Mouse (Mus musculus) embryonic facial prominence, embryonic 13.5 days (tissue): ENCODE measurements around the gene Anxa7. TPM values are rescaled to one million over a fixed set of nuclear protein-coding genes. Genes with fewer than 3 reads are reported as not detected.
A peak's percentile ranks its signal among the peaks of the same experiment; 100 is the strongest.

Experiments used
- ATAC-seq: fragments of 200-750 bp; cut with Nextera tagmentation; 2 replicates; pipeline ENCODE4 v1.8.0; 2017; ENCODE audit warnings: low read depth; ENCODE audit not compliant: insufficient number of reproducible peaks, insufficient read depth, low FRiP score, low TSS enrichment
- H3K27ac ChIP-seq: fragments of 300-500 bp; sonication (generic); 2 replicates; pipeline ENCODE4 v1.5.1; 2015; ENCODE audit warnings: moderate library complexity, mild to moderate bottlenecking, inconsistent platforms
- H3K27me3 ChIP-seq: fragments of 300-500 bp; sonication (generic); 2 replicates; pipeline ENCODE4 v1.6.1; 2015; ENCODE audit warnings: mild to moderate bottlenecking, inconsistent platforms
- H3K36me3 ChIP-seq: fragments of 300-500 bp; sonication (generic); 2 replicates; pipeline ENCODE4 v1.6.1; 2015; ENCODE audit warnings: mild to moderate bottlenecking, inconsistent platforms
- H3K4me1 ChIP-seq: fragments of 300-500 bp; sonication (generic); 2 replicates; pipeline ENCODE4 v1.6.1; 2015; ENCODE audit warnings: inconsistent platforms
- H3K4me2 ChIP-seq: fragments of 300-500 bp; sonication (generic); 2 replicates; pipeline ENCODE4 v1.6.1; 2015; ENCODE audit warnings: moderate library complexity, mild to moderate bottlenecking, inconsistent platforms
- H3K4me3 ChIP-seq: fragments of 300-500 bp; sonication (generic); 2 replicates; pipeline ENCODE4 v1.5.1; 2015; ENCODE audit warnings: mild to moderate bottlenecking, inconsistent platforms
- H3K9ac ChIP-seq: fragments of 300-500 bp; sonication (generic); 2 replicates; pipeline ENCODE4 v1.6.1; 2015; ENCODE audit warnings: mild to moderate bottlenecking, inconsistent platforms
- H3K9me3 ChIP-seq: fragments of 300-500 bp; sonication (generic); 2 replicates; pipeline ENCODE4 v1.6.1; 2016; ENCODE audit warnings: inconsistent platforms
- WGBS: fragments of 180-500 bp; shearing (Covaris S2); methylation state at CpG from one replicate; pipeline ENCODE4 v1.1.7; 2015; ENCODE audit warnings: mixed read lengths; 5-methylcytosine and 5-hydroxymethylcytosine counted together
- polyA plus RNA-seq: library from polyadenylated mRNA; unstranded; fragments of >200 nt; fragmentation: Nextera tagmentation; extraction: Ambion mirVana; gene quantifications from 2 replicates; pipeline ENCODE4 v1.2.1, GENCODE M21; 2015

Anxa7 gene
- polyA plus RNA-seq = 39.5 and 42.0 TPM in 2 replicates

DNA sequence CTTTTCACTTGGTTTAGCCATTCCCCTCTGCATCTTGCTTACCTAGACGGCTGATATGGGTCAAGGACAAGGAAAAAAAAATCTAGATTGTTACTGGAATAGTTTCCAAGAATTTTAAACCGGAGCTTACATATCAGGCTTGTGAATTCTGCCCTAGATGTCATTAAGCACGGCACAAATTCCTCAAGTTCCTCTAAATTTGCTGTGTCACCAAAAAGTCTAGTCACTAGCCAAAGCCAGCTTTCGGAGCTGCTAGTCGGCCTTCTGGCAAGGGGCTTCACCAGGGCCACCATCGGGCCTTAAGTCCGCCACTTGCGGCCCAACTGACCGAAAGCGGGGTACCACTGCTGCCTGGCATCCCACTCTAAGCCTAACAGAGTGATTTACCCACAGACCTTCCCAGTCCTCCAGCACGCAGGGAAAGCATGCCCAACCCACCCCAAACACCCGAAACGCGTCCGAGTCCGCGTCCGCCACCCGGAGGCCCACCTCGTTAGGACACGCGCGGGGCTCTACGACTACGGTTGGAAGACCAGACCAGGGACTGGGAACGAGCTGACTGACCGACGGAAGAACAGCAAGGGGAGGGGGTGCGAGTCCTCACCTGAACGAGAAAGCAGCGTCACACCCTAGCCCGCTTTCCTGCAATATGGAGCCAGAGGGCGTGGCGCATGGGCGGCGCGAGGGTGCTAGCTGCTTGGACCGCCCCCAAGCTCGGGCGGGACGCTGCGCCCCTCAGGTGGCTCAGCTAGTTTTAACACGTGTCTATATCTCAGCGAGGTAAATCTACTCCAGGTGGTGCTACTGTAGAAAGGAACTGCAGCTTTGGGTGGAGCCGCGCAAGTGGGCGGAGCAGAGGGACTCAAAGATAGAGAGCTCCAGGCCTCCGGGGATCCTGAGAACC lies at the start of gene Anxa7:
Anxa7 (minus strand) TSS at position 843 of the 904 bp plus-strand sequence.
- Histone ChIP-seq H3K4me2 (peak within 1 kb of the TSS; percentile 77), H3K4me1 (peaks cover 25% of the 10 kb centered on the region), H3K27ac (peak within 1 kb of the TSS; percentile 68), H3K9ac (peak within 1 kb of the TSS; percentile 81), H3K36me3 (peaks cover 12% of the 10 kb centered on the region), H3K27me3 (no peaks in the 10 kb centered on the region), H3K9me3 (no peaks in the 10 kb centered on the region), H3K4me3 (peak within 1 kb of the TSS; percentile 76)
- peak; percentile 88 for ATAC-seq
- WGBS = under 1% methylated on average over 48 of the region's 48 CpGs

DNA sequence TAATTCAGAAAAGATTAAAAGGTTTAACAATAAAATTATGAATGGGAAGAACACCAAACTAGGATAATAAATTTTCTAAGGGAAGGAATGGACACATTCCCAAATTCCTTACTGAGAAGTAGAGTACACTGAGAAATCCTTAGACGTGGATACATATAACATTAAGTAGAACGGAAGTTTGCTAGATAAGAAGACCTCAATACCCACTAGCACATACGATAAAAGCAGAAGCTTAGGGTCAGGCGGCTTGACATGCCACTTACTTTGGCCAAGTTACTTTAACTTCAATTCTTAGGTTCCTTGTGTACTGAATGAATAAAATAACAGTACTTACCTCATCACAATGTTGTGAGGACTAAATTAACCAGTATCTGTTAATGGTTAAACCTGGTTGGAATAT lies 49.7 kb upstream of the Anxa7 start:
- no peaks in the 10 kb centered on the region for H3K27me3 ChIP-seq
- 92% methylated on average over 4 of the region's 4 CpGs for WGBS
- H3K4me2 ChIP-seq = no peak overlapping the region
- 0 out of 2 replicates have a peak, but pooled peaks cover 2% of the 10 kb centered on the region for H3K36me3 ChIP-seq
- H3K27ac ChIP-seq = no peak overlapping the region
- H3K4me1 ChIP-seq = no peaks in the 10 kb centered on the region
- H3K4me3 ChIP-seq = no peak overlapping the region
- no peak overlapping the region for H3K9ac ChIP-seq
- no peaks in the 10 kb centered on the region for H3K9me3 ChIP-seq
- ATAC-seq = no peak

DNA sequence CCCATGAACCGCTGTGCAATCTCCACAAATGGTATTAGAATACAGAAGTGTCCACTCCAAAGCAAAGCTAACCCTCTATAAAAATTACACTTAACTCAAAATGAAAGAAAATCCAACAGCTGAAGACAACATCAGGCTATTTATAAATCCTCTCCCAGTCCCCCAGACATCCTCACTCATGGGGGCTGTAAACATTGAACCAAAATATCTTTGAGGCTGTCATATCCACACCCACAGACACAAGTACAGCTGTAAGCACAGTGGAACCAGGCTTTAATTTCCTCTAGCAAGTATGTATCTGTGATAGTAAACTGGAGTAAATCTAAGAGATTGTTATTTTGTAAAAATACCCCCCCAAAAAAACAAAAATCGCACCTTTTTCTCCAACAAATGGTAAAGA lies 40.2 kb upstream of the Anxa7 start:
- Histone ChIP-seq H3K36me3 (peaks cover 42% of the 10 kb centered on the region), H3K4me3 (no peak overlapping the region), H3K4me1 (no peaks in the 10 kb centered on the region), H3K9me3 (no peaks in the 10 kb centered on the region), H3K27ac (no peak overlapping the region), H3K9ac (no peak overlapping the region), H3K4me2 (no peak overlapping the region), H3K27me3 (no peaks in the 10 kb centered on the region)
- no peak for ATAC-seq
- 96% methylated on average over 2 of the region's 2 CpGs for WGBS

DNA sequence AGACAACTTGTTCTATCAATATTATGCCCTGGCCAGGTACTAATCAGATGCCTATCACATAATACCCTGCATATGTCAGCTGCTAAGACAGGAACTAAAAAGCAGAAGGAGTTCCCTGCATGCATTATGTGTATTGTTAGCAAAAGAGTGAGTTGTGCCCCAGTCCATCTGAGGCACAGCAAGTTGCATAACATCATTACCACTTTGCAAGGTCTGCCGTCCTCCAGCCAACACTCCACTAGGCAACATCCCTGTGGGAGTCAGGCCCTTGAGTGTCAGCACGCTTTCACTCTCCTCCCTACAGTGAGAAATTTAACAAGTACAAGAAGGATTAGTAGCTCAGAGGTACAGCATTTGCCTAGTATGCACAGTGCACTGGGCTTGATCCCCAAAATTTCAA lies 28.5 kb upstream of the Anxa7 start:
- H3K9ac ChIP-seq = no peak overlapping the region
- H3K4me2 ChIP-seq = no peak overlapping the region
- peaks cover 22% of the 10 kb centered on the region for H3K36me3 ChIP-seq
- 76% methylated on average over 2 of the region's 2 CpGs for WGBS
- H3K4me3 ChIP-seq = no peak overlapping the region
- H3K9me3 ChIP-seq = no peaks in the 10 kb centered on the region
- no peak for ATAC-seq
- no peak overlapping the region for H3K27ac ChIP-seq
- no peaks in the 10 kb centered on the region for H3K27me3 ChIP-seq
- no peaks in the 10 kb centered on the region for H3K4me1 ChIP-seq

DNA sequence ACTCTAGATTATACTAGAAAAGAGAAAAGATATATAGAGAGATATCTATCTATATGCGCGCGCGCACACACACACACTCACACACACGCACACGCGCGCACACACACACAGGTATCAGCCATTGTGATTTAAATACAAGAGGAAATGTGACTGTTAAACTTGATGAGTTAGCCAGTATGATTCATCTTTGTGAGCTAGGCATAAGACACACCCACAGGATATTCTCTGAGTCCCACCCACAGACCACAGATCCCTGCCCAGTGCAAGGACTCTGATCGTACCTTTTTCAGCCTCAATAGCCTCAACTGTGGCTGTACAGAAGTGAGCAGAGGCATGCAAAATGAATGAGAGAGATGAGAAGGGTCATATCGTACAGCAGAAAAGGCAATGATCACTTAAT lies 23.0 kb upstream of the Anxa7 start:
- no peak overlapping the region for H3K4me3 ChIP-seq
- peaks cover 33% of the 10 kb centered on the region for H3K36me3 ChIP-seq
- ATAC-seq = no peak
- H3K27me3 ChIP-seq = no peaks in the 10 kb centered on the region
- H3K9ac ChIP-seq = no peak overlapping the region
- 95% methylated on average over 10 of the region's 10 CpGs for WGBS
- H3K27ac ChIP-seq = no peak overlapping the region
- no peak overlapping the region for H3K4me2 ChIP-seq
- H3K4me1 ChIP-seq = 0 out of 2 replicates have a peak, but pooled peaks cover 3% of the 10 kb centered on the region
- no peaks in the 10 kb centered on the region for H3K9me3 ChIP-seq

DNA sequence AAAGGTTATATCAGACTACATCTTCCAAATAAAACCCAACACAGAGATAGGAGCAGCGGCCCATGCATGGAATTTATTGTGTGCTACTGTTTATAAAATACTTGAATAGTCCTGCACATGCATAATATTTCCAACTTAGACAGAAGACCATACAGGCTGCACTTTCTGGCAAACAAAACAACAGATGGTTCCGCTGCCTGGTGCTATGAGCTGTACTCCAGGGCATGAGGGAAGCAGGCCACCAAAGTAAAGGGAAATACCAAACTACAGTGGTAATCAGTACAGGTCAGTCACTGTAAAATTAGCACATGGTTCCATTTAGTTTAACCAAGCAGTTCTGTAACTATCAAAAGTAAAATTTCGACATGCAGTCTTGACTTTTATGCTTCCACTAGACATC lies 20.0 kb upstream of the Anxa7 start:
- H3K4me2 ChIP-seq = no peak overlapping the region
- 41% methylated on average over 3 of the region's 3 CpGs for WGBS
- 0 out of 2 replicates have a peak, but pooled peaks cover 3% of the 10 kb centered on the region for H3K4me1 ChIP-seq
- no peak overlapping the region for H3K27ac ChIP-seq
- no peaks in the 10 kb centered on the region for H3K27me3 ChIP-seq
- no peak overlapping the region for H3K4me3 ChIP-seq
- no peaks in the 10 kb centered on the region for H3K9me3 ChIP-seq
- H3K9ac ChIP-seq = no peak overlapping the region
- no peak for ATAC-seq
- peaks cover 45% of the 10 kb centered on the region for H3K36me3 ChIP-seq

DNA sequence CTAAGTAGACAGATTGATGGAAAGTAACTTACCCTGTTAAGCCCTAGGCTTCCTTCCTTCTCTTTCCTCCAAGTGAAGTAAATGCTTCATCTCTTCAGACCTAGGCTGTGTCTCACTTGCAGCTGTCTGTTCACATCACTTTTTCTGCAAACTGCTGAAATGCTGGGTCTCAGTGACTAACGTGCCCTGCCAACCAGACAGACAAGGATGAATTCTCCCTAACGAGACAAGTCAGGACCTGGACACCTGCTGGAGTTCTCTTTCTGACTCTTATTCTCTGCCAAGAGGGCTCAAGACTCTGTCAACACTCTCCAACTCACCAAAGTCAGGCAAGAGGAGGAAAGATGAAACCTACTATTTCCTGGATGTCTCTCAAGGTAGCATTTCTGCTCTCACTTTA lies 16.7 kb upstream of the Anxa7 start, which contains the start of gene Mss51:
Mss51 (minus strand) TSS at position 299 of the 400 bp plus-strand sequence.
- WGBS = 70% methylated on average over 2 of the region's 2 CpGs
- no peak for ATAC-seq
- no peak within 1 kb of the TSS for H3K27ac ChIP-seq
- no peak within 1 kb of the TSS for H3K4me3 ChIP-seq
- 0 out of 2 replicates have a peak, but pooled peaks cover 3% of the 10 kb centered on the region for H3K4me1 ChIP-seq
- no peak within 1 kb of the TSS for H3K9ac ChIP-seq
- no peaks in the 10 kb centered on the region for H3K9me3 ChIP-seq
- H3K27me3 ChIP-seq = no peaks in the 10 kb centered on the region
- no peak within 1 kb of the TSS for H3K4me2 ChIP-seq
- peaks cover 47% of the 10 kb centered on the region for H3K36me3 ChIP-seq

DNA sequence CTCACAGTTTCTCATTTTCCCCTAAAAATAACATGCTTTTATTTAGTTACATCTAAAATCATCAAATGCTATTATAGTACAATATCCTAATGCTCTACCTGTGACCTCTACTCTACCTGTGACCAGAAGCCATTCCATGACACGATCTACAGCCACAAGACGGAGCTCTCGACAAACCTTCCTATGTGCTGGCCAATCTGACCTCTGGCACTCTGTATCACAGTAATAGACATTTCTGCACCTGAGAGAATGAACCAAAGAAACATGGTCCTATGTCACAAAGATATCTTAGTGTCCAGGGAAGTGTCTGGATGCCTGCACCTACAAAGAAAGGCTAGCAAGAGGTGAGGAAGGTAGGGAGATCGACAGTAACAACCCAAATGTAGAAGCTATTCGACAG lies 6.1 kb upstream of the Anxa7 start:
- Histone ChIP-seq H3K9ac (no peak overlapping the region), H3K36me3 (peaks cover 40% of the 10 kb centered on the region), H3K4me1 (no peaks in the 10 kb centered on the region), H3K4me3 (no peak overlapping the region), H3K9me3 (no peaks in the 10 kb centered on the region), H3K27me3 (no peaks in the 10 kb centered on the region), H3K27ac (no peak overlapping the region), H3K4me2 (no peak overlapping the region)
- ATAC-seq = no peak
- 98% methylated on average over 5 of the region's 5 CpGs for whole genome bisulfite sequencing

DNA sequence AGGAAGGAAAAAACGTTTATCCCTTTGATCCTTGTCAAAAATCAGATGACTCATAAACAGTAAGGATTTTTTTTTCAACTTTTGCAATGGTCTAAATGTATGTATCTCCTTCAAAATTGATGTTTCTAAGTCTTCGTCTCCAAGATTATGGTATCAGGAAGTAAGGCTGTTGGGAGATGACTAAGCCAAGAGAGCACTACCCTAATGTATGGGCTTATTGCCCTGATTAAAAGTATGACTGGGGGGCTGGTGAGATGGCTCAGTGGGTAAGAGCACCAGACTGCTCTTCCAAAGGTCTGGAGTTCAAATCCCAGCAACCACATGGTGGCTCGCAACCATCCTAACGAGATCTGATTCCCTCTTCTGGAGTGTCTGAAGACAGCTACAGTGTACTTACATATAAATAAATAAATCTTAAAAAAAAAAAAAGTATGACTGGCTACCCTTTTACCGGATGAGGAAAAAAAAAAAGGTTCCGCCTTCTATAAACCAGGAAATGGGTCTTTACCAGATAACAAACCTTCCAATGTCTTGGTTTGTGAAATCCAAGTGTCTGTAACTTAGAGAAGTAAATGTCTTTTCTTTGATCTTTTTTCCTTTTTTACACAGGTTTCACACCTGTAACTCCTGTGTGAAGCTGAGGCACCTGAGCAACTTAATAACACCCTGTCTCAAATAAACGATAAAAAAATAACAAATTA lies 2.3 kb upstream of the Anxa7 start:
- ATAC-seq = no peak
- 87% methylated on average over 7 of the region's 7 CpGs for WGBS
- H3K4me1 ChIP-seq = peaks cover 18% of the 10 kb centered on the region

DNA sequence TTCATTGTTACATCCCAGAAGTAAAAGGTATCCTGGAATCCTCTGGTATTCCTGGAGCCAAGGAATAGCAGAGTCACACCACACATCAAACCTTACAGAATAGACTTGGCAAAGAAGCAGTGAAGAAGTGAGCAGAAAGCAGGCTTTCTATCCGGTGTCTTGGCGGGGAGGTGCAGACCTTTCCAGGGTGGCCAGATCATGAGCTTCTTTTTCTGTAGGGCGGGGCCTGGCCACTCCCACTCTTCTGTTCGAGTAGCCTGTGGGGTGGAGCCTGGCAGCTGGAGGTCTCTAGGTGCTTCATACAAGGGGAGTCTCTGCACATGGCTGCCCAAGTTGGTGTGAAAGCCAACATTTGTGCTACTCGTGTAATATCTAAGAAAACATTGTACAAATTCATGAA lies 1.3 kb upstream of the Anxa7 start:
- no peak overlapping the region for H3K4me3 ChIP-seq
- WGBS = 24% methylated on average over 5 of the region's 5 CpGs
- peaks cover 22% of the 10 kb centered on the region for H3K4me1 ChIP-seq
- H3K9ac ChIP-seq = no peak overlapping the region
- no peak overlapping the region for H3K4me2 ChIP-seq
- no peaks in the 10 kb centered on the region for H3K9me3 ChIP-seq
- no peaks in the 10 kb centered on the region for H3K27me3 ChIP-seq
- H3K27ac ChIP-seq = no peak overlapping the region
- H3K36me3 ChIP-seq = peaks cover 21% of the 10 kb centered on the region
- no peak for ATAC-seq

More for the DNA sequence above, 2.3 kb upstream of the Anxa7 start:
- no peak overlapping the region for H3K9ac ChIP-seq
- H3K4me2 ChIP-seq = no peak overlapping the region
- no peaks in the 10 kb centered on the region for H3K9me3 ChIP-seq
- no peak overlapping the region for H3K27ac ChIP-seq
- peaks cover 27% of the 10 kb centered on the region for H3K36me3 ChIP-seq
- H3K4me3 ChIP-seq = no peak overlapping the region
- no peaks in the 10 kb centered on the region for H3K27me3 ChIP-seq

DNA sequence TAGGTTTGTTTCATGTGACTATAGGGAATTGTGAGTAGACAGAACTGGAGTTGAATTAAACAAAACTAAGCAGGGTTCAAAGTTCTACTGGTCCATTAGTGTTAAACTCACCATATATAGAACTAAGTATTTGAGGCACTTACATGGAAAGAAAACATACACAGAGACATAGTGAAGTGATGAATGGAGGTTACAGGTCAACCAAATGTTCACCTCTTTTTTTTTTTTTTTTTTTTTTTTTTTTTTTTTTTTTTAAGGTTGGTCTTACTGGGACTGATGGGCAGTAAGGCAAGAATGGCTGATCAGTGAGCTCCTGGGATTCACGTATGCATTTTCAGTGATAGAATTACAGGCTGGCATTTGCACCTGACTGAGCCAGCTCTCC lies 254 bp upstream of the Anxa7 start:
- H3K9ac ChIP-seq = peak overlapping the region; percentile 81; the same call in 1 of the 2 replicates
- H3K36me3 ChIP-seq = peaks cover 18% of the 10 kb centered on the region
- ATAC-seq = no peak
- peak overlapping the region; percentile 77 for H3K4me2 ChIP-seq
- H3K4me3 ChIP-seq = peak overlapping the region; percentile 76
- no peaks in the 10 kb centered on the region for H3K27me3 ChIP-seq
- whole genome bisulfite sequencing = 45% methylated on average over 1 of the region's 1 CpGs
- peaks cover 22% of the 10 kb centered on the region for H3K4me1 ChIP-seq
- no peaks in the 10 kb centered on the region for H3K9me3 ChIP-seq
- H3K27ac ChIP-seq = 0 out of 2 replicates have a peak overlapping the region, but pooled peaks have one; percentile 68
